Mouse (Mus musculus) CH12F3 (cell line): ENCODE results near the gene Slc23a4.

Experiments
- in situ Hi-C: fragments of 300-500 bp; cut with MboI; formaldehyde crosslinking; loops from 2 replicates; pipeline ENCODE4 v1.14.3; 2020; ENCODE audit warnings: low sequenced_read_pairs

The Slc23a4 gene

DNA sequence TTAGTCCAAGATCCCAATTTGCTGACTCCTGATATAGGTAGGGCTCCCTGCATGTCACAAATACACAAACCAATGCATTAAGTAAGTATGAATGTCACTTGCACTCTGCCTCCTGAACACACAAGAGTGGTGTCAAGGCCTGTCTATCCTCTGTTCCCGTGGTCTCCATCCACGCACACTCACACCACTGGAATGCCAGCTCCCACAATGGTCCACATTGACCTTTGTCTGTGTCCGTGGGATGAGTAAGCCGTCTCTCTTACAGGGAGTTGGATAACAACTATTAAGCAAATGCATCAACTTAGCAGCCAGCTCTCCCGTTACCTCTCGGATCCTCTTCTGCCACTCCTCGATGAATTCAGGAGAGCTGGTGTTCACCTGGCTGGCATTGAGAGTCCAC is 29.1 kb downstream of the Slc23a4 start:
- in situ Hi-C loops, result no loop called here

DNA sequence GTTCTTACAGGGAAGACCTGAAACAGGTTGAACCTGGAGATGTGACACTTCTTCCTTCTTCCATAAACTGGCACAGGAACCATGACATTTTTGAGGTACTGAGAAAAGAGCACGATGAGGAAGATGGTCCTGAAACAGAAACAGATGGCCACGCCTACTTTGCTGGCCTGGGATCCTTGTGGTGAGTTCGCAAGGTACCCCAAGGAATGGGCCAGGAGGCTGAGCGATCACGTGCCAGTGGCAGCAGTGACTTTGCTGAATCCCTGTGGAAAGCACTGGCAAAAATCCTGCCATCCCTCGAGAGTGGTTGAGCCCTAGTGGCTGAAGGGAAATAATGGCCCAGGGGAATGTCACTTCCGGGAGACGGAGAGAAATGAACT is 32.4 kb downstream of the Slc23a4 start:
- in situ Hi-C loops, result no loop called here

DNA sequence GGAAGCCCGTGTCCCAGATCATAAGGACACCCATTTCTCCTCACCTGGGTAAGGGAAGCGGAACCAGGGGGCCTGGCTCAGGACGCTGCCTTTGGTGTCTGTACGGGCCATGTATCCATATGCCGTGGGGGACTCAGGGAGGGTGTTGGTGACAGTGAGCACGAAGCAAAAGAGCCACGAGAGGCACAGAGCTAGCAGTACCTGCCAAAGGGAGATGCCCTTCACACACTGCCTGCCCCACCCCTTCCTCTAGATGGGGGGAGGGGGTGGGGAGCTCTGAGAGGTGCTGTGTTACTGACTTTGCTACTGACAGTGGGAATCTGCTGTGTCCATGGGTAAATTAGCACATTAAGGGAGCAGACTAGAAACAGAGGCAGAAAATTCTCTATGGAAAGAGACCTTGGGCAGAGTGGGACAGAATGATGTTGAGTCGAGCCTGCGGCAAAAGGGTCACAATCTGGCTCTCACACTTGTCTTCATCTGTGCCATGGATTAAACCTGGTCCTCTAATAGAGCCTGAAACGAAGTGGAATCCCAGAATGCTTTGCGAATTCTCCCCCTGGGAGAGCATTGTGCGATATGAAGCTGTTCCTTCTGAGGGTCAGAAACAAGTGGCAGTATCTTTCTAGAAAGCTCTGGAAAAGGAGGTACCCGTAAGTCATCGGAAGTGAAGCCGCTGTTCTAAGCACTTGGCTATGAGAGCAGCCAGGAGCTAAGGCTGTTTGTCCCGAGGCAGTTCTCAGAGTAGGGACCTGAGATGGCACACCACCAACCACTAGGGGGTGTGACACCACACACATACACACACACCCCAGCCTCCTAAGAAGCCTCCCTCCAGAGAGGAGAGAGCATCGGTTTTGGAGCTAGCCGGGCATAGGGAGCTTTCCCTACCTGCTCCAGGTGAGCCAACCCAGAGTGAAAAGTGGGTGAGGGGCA is 33.0 kb downstream of the Slc23a4 start:
- in situ Hi-C loops, result no loop called here

DNA sequence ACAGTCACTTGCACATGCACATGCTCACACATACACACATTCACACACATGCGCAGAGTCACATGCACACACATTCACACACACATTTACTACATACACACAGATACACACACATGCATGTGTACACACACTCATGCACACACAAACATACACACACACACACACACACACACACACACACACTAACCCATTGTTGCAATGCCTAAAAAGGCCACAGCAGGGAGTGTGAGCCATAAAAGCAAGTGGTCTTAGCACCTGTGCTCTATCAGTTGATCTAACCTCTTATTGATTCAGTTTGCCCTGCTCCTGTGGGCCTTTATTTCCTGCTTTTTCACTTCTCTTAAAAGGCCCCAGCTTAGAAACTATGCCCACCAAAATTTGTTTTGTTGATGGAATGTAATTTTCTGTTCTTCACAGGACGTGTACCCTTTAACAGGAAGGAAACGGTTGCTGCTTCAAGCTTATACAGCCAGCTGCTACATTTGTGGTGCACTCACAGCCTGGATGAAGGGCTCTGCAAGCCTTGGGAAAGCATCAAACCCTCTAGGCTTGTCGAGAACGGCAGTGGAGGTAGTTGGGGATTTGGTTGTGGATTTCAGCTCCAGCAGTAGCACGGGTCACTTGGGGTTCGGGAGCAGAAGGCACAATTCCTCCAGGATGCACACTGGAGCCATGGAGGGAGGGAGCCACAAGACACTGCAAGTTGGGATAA is 36.1 kb downstream of the Slc23a4 start:
- in situ Hi-C loops, result no loop called here

DNA sequence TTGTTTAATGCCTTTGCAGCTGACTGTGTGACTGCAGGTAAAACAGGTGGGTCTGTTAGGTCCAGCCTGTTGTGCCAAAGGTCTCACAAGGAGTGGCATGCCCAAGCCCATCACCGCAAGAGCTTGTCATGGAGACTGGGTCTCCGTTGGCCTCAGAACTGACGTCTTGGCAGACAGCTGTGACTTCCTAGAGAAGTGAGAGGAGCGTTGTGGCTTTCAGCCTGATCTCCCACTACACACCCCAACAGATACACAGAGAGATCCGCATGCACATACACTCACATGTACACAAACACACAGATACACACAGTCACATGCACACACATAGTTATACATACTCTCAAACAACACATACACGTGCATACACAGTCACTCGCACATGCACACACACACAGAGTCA is 36.7 kb downstream of the Slc23a4 start:
- in situ Hi-C loops, result no loop called here

DNA sequence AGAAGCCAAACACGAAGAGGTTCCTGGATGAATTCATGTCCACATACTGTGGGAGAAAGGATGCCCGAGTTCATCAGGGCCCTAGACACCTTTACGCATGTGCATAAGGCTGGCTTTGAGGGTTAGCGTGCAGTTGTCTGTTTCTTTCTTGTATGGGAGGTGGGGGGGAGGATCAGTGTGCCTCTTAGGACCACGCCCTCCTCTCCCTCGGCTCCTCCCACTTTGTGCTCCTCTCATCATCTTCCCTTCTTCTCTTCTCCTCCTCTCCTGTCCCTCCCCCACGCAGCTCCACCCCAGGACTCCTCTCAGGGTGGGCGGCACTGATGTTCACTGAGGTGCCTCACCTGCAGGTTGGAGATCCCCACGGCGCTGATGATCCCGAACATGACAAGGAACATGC is 39.7 kb downstream of the Slc23a4 start:
- in situ Hi-C loops, result no loop called here

DNA sequence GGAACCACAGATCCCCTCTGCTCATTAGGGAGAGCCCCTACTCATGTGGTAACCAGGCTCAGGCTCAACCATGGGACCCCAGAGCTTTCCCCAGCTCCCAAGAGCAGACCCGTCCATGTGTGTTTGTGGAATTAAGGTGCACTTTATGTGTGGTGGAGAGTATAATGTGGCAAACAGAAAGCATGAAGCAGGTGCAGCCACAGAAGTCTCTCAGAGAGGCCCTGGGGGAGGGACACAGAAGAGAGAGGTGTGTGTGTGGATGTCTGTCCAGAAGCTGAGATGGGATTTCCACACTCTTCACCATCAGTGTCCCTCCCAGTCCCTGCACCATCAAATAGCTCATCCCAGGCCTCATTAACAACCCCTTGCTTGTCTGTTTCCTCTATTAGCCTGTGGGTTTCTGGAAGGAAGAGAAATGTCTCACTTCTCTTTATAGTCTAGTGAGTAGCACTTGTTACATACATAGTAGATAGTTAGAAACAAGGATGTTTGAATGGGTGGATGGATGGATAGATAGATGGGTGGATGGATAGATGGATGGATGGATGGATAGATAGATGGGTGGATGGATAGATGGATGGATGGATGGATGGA is 41.6 kb downstream of the Slc23a4 start:
- in situ Hi-C loops, result no loop called here

DNA sequence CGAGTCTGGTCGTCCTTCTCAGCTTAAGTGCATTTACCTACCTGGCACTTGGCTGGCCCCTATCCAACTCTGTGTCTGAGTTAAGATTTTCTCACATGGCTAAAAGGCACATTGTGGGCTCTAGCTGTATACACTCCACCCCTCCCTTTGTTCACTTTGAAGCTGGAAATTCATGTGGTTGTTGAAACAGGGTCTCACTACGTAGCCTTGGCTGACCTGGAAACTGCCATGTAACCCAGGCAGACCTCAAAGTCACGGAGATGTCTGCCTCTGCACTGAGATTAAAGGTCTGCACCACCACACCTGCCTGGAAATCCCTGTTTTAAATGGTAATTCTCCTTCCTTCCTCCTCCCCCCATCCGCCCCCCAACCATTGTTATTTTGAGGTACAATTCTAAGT is 44.7 kb downstream of the Slc23a4 start:
- in situ Hi-C loops, result no loop called here

DNA sequence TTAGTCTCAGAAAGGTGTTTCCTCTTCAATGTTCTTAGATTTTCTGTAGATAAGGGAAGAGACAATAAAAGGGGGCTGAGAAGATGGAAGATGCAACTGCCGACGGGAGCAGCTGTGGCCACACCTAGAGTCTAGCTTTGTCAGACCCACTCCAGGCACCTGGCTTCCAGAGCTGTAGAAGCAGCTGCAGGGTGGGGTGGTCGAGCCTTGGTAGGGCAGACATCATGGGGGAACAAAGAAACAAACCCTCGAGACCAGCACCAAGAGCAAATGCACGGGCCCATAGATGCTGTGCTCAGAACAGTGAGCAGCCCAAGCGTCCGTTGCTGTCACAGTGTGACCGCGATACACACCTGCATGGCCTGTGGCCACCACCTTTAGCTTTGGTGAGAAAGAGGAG is 45.8 kb downstream of the Slc23a4 start:
- in situ Hi-C loops, result no loop called here

DNA sequence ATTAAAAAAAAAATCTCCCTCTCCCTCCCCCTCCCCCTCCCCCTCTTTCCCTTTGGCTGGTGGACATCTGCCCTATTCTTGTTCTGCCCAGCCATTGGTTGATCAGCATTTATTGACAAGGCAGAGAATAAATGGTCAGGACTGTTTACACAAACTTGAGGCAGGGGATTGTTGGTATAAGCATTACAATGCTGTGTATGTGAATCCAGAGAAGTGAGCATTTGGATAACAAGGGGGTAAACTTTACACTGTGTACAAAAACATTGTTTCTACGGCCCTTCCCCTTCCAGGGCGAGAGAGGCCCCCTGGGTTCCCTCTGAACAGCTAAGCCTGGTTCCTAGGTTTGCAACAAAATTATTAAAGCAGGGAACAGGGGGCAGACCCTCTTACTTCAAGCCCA is 46.7 kb downstream of the Slc23a4 start:
- in situ Hi-C loops, result no loop called here

DNA sequence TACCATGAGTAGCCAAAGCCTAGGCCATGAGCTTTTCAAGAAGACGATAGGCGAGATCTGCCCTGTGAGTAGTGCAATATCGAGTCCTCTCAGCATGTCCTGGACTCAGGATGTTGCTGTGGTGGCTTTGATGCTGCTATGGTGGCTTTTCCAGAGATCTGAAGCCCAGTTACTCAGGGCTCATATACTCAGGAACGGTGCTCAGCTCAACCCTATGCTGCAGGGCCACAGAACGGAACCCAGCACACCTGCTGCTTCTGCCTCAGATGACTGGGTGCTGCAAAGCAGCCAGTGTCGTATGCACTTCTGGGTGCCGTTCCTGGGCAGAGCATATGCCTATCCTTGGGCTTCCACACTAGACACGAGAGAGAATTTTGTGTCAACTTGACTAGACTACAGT is 48.8 kb downstream of the Slc23a4 start:
- in situ Hi-C loops, result no loop called here

DNA sequence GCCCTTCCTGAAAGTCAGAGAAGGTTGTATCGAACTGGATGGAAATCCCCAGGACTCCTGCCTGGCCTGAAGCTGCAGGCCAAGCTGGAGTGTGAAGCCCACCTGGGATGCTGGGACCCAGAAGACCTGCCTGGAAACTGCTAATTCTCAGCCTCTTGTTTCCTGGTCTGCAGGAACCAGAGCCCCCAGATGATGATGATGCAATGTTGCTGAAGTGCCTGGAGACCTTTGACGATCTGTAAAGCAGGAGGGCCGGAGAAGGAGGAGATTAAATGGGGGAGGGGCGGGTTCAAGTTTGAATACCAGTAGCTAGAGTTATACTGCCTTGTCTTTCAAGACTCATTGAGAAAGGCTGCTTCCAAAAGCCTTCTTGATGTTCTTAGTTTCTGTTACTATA is 49.3 kb downstream of the Slc23a4 start:
- in situ Hi-C loops, result no loop called here

DNA sequence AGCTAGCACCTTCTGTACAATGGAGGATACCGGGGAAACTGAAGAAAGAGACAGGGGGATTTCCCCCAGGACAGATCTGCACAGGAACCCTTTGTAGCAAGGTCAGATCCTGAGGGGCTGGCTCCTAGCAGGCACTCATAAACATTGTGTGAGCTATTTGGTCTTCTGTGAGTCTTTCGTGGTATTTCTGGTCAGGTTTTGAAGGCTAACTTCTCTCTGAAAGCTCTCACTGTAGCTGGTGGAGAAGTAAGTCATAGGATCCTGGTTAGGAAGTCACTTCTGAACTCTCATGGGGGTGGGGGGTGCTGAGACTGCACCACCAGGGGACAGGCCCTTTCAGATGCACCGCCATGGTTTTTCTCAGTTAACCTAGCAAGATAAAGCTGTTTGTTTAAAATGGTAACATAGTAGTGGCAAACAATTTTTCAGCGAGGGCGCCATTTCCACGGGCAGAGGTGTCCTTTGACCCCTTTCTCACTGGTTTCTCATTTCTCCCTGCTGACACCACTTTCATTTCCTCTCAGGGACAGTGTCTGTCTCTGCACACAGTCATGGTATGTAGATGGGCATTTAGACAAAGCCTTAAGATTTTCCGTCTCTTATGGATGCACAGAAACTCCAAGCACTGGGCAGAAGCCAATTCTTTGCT is 49.8 kb downstream of the Slc23a4 start:
- in situ Hi-C loops, result no loop called here

DNA sequence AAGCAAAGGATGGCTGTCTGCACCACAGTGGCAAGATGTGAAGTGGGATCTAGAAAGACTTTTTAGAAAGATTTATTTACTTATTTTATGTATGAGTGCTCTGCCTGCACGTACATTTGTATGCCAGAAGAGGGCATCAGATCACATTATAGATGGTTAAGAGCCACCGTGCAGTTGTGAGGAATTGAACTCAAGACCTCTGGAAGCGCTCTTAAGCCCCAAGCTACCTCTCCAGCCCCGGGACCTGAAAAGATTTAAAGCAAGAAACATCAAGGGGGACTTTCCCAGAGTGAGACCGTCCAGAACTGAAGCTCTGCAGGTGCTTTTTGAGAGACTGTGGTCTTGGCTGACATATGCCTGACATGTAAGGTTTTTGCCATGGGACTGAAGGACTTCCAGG is 51.5 kb downstream of the Slc23a4 start:
- in situ Hi-C loops, result no loop called here

DNA sequence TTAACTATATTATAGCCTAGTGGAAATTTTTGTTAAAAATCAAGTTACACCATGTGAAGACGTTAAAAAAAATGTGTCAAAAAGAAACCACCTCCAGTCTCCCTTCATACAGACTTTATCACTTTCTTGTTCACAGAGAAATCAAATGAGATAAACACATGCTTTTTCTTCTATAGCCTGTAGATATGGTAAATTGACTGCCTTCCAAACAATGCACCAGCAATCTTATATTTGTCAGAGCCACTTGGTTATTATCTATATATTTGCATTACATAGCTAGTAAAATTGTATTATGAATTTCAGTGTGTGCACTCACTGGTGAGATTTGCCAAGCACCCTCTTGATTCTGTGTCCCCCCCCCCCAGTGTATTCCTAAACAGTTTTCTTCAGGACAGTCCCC is 55.6 kb downstream of the Slc23a4 start:
- in situ Hi-C loops, result no loop called here

DNA sequence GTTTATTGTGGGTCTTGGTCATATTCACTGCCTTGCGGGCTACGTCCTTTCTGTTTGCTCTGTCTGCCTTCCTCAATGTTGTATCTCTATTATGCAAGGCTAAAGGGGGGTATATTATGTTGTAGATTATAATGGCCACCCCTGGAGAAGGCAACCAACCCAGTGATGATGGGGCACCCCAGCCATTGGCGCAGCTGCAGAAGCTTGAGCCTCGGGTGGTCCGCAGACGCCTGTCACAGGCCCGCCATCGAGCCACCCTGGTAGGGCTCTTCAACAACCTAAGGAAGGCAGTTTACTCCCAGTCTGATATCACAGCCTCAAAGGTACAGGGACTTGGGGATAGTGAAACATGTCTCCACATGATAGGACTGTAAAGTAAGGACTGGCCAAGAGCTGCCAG is 60.6 kb downstream of the Slc23a4 start:
- in situ Hi-C loops, result no loop called here

DNA sequence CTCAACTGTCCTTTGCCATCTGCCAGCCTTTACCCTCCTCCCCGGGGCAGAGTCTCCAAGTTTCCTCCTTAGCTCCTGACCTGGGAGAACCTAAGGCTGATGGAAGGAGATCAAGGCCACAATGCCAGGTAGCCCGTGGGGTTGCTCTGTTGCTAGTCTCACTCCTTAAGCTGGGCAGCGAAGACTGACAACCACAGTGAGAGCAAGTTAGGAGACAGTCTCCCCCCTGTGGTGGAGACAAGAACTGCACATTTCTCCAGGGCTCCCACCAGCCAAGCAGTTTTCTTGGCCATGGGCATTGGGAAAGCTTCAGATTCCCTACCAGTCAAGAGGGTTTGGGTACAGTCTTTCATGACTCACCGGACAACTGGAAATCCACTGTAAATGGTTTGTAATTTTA is 61.0 kb downstream of the Slc23a4 start:
- in situ Hi-C loops, result no loop called here

DNA sequence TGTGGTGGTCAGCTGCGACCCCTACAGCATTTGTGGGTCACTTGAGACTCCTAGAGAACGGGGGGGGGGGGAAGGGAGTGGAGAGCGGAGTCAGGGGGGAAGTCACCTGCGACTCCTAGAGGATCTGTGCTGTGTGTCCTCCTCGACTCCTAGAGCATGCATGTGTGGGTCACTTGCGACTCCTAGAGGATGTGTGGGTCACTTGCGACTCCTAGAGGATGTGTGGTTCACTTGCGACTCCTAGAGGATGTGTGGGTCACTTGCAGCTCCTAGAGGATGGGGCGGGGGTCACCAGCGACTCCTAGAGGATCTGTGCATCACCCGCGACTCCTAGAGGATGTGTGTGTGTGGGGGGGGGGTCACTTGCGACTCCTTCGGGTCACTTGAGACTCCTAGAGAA is 66.3 kb downstream of the Slc23a4 start:
- in situ Hi-C loops, result no loop called here

DNA sequence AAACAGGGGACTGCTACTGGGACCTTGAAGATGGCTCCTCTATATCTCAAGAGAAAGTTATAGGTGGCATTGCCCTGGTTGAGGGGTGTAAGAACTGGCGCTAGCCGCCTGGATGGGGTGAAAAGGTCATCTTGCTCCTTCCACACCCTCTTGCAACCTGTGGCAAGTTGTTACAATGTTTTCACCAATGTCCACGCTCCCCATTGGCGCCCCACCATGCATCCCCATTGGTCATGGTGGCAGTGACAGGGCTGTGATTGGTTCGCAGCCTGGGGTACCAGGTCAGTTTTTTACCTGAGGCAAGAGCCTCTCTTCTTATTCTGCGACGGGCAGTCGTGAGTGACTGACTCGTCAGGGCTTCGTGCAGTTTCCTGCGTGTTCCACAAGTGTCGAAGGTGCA is 67.6 kb downstream of the Slc23a4 start:
- in situ Hi-C loops, result no loop called here

DNA sequence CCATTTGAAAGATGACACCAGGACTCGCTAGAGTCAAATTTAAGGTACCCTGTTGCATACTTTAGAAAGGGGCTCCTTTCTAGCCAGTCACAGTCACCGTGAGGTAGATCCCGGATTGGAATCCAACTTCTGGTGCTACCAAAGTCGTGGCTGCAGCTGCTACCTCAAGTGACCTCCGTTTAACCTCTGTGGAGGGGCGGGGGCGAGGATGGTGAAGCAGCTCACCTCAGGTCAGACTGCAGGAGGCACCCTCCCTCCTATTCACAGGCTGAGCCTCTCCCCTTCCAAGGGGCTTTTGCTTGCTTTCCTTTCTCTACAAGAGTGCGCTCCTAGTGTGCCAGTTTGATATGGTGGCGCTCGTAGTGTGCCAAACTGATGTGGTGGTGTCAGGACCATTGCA is 68.2 kb downstream of the Slc23a4 start, which contains the start of gene Stra8:
Stra8 (plus strand) TSS at position 208 of the 400 bp plus-strand sequence.
- in situ Hi-C loops, result no loop called here

DNA sequence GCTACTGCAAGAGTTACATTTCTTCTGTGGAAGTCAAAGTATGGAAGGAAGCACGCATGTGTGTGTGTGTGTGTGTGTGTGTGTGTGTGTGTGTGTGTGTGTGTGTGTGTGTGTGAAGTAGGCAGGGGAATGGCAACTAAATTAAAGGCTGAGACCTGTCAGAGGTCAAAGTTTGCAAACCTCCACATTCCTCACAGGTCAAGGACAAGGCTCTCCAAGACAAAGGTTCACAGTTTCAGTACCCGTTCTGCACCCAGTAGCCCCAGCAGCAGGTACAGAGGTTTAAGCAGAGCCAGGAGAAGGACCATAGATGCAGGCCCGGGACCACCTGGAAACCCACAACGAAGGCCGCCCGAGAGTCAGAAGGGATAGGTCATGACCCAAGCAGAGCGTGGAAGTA is 69.1 kb downstream of the Slc23a4 start:
- in situ Hi-C loops, result no loop called here
